Mouse (Mus musculus): ENCODE results near the gene Tnni3k. TPM values are rescaled to one million over a fixed set of nuclear protein-coding genes. Genes with fewer than 3 reads are reported as not detected.
A peak's percentile ranks its signal among the peaks of the same experiment; 100 is the strongest.

Tnni3k gene
- polyA plus RNA-seq (2012; rRNA removed), result not detected in 2 replicates

GRCm38 (mm10) chr3:155055231-155055916 lies at the start of gene Tnni3k:
TSS of gene Tnni3k (minus strand) at chr3:155055407.
- Histone ChIP-seq H3K36me3 (ENCODE audit: control insufficient read depth, insufficient read depth, low read length) (no peaks in the 10 kb centered on the region), H3K4me3 (ENCODE audit: extremely low read depth, insufficient read depth, insufficient read length) (no peak within 1 kb of the TSS), H3K27me3 (ENCODE audit: control insufficient read depth, insufficient read depth, low read length) (no peaks in the 10 kb centered on the region), H3K4me1 (ENCODE audit: control insufficient read depth, insufficient read depth, insufficient read length) (no peaks in the 10 kb centered on the region), H3K27ac (ENCODE audit: insufficient read depth, low read length) (no peak within 1 kb of the TSS)
- no peak for DNase-seq (ENCODE audit: low read depth in 1 of 2, low spot score in 2 of 2)
- TF ChIP-seq CTCF (IDR thresholded peaks at IDR 0.05; ENCODE audit: extremely low read depth, insufficient read depth, insufficient read length, insufficient replicate concordance) (no peak), POLR2A (IDR thresholded peaks at IDR 0.05; ENCODE audit: low read depth, low read length) (no peak)
- 76% methylated on average over 6 of the region's 6 CpGs for WGBS

DNA sequence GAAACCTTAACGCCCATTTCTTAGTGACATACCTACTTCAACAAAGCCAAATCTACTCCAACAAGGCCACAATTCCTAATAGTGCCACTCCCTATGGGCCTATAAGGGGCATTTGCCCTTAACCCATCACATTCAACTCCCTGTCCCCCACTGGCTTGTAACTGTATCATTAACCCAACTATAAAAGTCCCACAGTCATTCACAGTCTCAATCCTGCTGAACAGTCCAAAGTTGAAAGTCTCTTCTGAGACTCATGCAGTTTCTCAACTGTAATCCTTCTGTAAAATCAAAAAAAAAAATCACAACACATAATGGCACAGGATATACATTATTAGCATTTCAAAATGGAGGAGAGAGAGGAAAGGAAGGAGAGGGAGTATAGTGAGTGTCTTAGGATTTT lies 44.1 kb upstream of the Tnni3k start:
- Histone ChIP-seq H3K27ac (ENCODE audit: insufficient read depth, low read length) (no peak overlapping the region), H3K36me3 (ENCODE audit: control insufficient read depth, insufficient read depth, low read length) (no peaks in the 10 kb centered on the region), H3K4me1 (ENCODE audit: control insufficient read depth, insufficient read depth, insufficient read length) (no peaks in the 10 kb centered on the region), H3K27me3 (ENCODE audit: control insufficient read depth, insufficient read depth, low read length) (no peaks in the 10 kb centered on the region), H3K4me3 (ENCODE audit: extremely low read depth, insufficient read depth, insufficient read length) (no peak overlapping the region)
- DNase-seq (ENCODE audit: low read depth in 1 of 2, low spot score in 2 of 2), result no peak
- 86% methylated on average over 1 of the region's 1 CpGs for WGBS
- TF ChIP-seq CTCF (IDR thresholded peaks at IDR 0.05; ENCODE audit: extremely low read depth, insufficient read depth, insufficient read length, insufficient replicate concordance) (no peak), POLR2A (IDR thresholded peaks at IDR 0.05; ENCODE audit: low read depth, low read length) (no peak)

- Histone ChIP-seq H3K27ac (ENCODE audit: insufficient read depth, low read length) (peak within 1 kb of the TSS; percentile 64), H3K27me3 (ENCODE audit: control insufficient read depth, insufficient read depth, low read length) (no peaks in the 10 kb centered on the region), H3K4me1 (ENCODE audit: control insufficient read depth, insufficient read depth, insufficient read length) (no peaks in the 10 kb centered on the region; the same call in 1 of the 2 replicates), H3K36me3 (ENCODE audit: control insufficient read depth, insufficient read depth, low read length) (peaks cover 3% of the 10 kb centered on the region; the same call in 1 of the 2 replicates), H3K4me3 (ENCODE audit: extremely low read depth, insufficient read depth, insufficient read length) (peak within 1 kb of the TSS; percentile 66)
- WGBS, result 4% methylated on average over 42 of the region's 47 CpGs
- DNase-seq (ENCODE audit: low read depth in 1 of 2, low spot score in 2 of 2), result peak; percentile 63 to 73
- TF ChIP-seq POLR2A (IDR thresholded peaks at IDR 0.05; ENCODE audit: low read depth, low read length) (peak; percentile 63), CTCF (IDR thresholded peaks at IDR 0.05; ENCODE audit: extremely low read depth, insufficient read depth, insufficient read length, insufficient replicate concordance) (no peak)
Observed at GRCm38 (mm10) chr3:155093116-155093956, 38.1 kb upstream of the Tnni3k start, which contains the start of the genes Fpgt and Lrriq3. TSS of gene Fpgt (minus strand) at chr3:155093403. TSS of gene Lrriq3 (plus strand) at chr3:155093434.

GRCm38 (mm10) chr3:155092081-155092480 lies 36.9 kb upstream of the Tnni3k start:
- Histone ChIP-seq H3K27me3 (ENCODE audit: control insufficient read depth, insufficient read depth, low read length) (no peaks in the 10 kb centered on the region), H3K4me3 (ENCODE audit: extremely low read depth, insufficient read depth, insufficient read length) (no peak overlapping the region), H3K4me1 (ENCODE audit: control insufficient read depth, insufficient read depth, insufficient read length) (no peaks in the 10 kb centered on the region; the same call in 1 of the 2 replicates), H3K36me3 (ENCODE audit: control insufficient read depth, insufficient read depth, low read length) (peaks cover 8% of the 10 kb centered on the region), H3K27ac (ENCODE audit: insufficient read depth, low read length) (no peak overlapping the region)
- WGBS, result 97% methylated on average over 6 of the region's 6 CpGs
- DNase-seq (ENCODE audit: low read depth in 1 of 2, low spot score in 2 of 2), result no peak
- TF ChIP-seq CTCF (IDR thresholded peaks at IDR 0.05; ENCODE audit: extremely low read depth, insufficient read depth, insufficient read length, insufficient replicate concordance) (no peak), POLR2A (IDR thresholded peaks at IDR 0.05; ENCODE audit: low read depth, low read length) (no peak)

DNA sequence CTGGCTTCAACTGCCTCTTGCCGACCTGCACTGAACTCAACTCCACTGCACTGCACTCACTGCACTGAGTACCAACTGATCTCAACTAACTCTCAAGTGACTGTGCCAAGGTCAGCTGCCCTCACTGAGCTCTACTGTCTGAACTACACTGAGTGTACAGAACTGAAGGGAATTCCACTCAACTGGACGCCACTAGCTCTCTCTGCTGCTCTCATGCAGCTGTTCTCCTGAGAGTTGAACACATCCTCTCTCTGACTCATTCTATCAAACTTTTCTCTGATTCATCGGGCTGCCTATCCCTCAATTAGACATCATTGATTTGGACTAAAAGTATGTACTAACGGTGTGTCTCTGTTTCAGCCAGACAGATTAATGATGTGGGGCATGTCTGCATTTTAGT lies 22.7 kb upstream of the Tnni3k start:
- no peaks in the 10 kb centered on the region for H3K36me3 ChIP-seq (ENCODE audit: control insufficient read depth, insufficient read depth, low read length)
- H3K4me3 ChIP-seq (ENCODE audit: extremely low read depth, insufficient read depth, insufficient read length), result no peak overlapping the region
- no peaks in the 10 kb centered on the region for H3K27me3 ChIP-seq (ENCODE audit: control insufficient read depth, insufficient read depth, low read length)
- no peak overlapping the region for H3K27ac ChIP-seq (ENCODE audit: insufficient read depth, low read length)
- no peak for DNase-seq (ENCODE audit: low read depth in 1 of 2, low spot score in 2 of 2)
- no peaks in the 10 kb centered on the region for H3K4me1 ChIP-seq (ENCODE audit: control insufficient read depth, insufficient read depth, insufficient read length)
- no peak for TF ChIP-seq CTCF (IDR thresholded peaks at IDR 0.05; ENCODE audit: extremely low read depth, insufficient read depth, insufficient read length, insufficient replicate concordance)
- no peak for TF ChIP-seq POLR2A (IDR thresholded peaks at IDR 0.05; ENCODE audit: low read depth, low read length)
- WGBS, result 86% methylated on average over 4 of the region's 4 CpGs

DNA sequence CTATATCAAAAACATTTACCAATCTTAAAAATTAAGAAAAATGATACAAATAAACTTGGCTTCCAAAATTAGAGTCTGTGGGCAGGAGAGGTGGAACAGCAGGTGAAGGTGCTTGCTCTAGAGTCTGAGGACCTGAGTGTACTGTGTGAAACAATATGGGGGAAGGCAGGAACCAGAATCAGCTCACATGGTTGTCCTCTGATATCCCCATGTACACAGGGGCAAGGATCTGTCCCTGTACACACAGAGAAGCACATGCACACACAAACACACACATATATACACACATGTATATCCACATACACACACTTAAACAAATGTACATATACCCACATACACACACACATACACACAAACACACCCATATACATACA lies 4.2 kb upstream of the Tnni3k start:
- TF ChIP-seq POLR2A (IDR thresholded peaks at IDR 0.05; ENCODE audit: low read depth, low read length), result no peak
- no peak for TF ChIP-seq CTCF (IDR thresholded peaks at IDR 0.05; ENCODE audit: extremely low read depth, insufficient read depth, insufficient read length, insufficient replicate concordance)
- no peaks in the 10 kb centered on the region for H3K27me3 ChIP-seq (ENCODE audit: control insufficient read depth, insufficient read depth, low read length)
- DNase-seq (ENCODE audit: low read depth in 1 of 2, low spot score in 2 of 2), result no peak

More for the DNA sequence above, 4.2 kb upstream of the Tnni3k start:
- no peaks in the 10 kb centered on the region for H3K36me3 ChIP-seq (ENCODE audit: control insufficient read depth, insufficient read depth, low read length)
- no peaks in the 10 kb centered on the region for H3K4me1 ChIP-seq (ENCODE audit: control insufficient read depth, insufficient read depth, insufficient read length)
- H3K27ac ChIP-seq (ENCODE audit: insufficient read depth, low read length), result no peak overlapping the region
- H3K4me3 ChIP-seq (ENCODE audit: extremely low read depth, insufficient read depth, insufficient read length), result no peak overlapping the region

Data from spleen, adult 2 months (tissue).